Mouse (Mus musculus) spleen, adult 18-20 months (tissue): ENCODE measurements around the gene Aldh16a1.
"Not testable (repeated sequence)": the region's sequence is repeated elsewhere in the genome, so short reads cannot be mapped to it uniquely, and the experiment has no call there.

Experiments
- DNase-seq, 2 experiments: peaks; one replicate each; pipeline ENCODE4 v3.0.0; 2022; ENCODE audit warnings: mixed read lengths in 2 of 2

Gene Aldh16a1

DNA sequence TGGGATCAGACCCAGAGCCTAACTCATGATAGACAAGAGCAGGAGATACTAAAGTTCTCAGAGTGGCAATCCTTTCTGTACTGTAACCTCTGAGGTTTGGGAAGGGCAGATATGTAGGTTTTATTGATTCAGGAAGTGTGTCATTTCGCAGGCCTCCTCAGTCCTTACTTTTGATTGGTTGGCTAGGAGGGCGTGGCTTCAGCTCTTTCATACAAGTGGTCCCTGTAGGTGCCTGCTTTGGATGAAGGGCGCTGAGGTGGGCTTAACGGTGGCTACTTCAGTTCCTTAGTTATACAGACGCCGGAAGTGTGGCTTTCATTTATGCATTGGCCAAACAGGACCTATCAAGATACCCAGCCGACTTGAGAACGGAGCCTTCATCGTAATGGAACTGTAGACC, 1.2 kb upstream of the Aldh16a1 start:
- no peak for DNase-seq

DNA sequence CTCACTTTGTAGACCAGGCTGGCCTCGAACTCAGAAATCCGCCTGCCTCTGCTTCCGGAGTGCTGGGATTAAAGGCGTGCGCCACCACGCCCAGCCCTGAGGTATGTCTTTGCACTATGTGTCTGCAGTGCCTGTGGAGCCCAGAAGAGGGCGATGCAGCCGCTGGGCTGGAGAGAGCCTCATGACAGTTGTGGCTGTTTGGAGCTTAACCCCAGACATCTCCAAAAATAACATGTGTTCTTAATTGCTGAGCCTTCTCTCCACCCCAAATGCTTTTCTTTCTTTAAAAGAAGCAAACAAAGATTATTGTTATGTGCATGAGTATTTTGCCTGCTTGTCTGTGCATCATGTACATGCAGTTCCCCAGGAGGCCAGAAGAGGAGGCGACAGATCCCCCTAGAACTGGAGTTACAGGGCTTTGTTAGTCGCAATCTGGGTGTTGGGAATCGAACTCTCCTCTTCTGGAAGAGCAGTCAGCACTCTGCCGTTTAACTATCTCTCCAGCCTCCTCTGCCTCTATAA, 670 bp upstream of the Aldh16a1 start:
- DNase-seq: peak; percentile 29 to 38

DNA sequence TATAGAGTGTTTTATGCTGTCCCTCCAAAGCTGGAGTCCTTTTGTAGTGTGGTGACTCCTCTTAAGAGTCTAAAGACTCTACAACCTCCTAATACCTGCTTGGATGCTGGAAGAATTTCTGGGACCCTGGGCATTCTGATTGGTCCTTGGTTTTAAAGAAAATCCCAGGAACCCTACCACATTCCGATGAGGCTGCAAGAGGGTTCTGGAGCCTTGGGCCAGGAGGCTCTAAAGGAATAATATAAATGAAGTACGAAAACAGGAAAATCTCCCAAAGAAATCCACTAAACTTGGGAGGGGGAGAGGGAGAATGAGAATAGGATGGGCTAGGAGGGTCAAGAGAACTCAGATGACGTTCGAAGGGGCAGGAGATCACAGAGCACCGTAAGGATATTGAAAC, 798 bp downstream of the Aldh16a1 start:
- no peak for DNase-seq

DNA sequence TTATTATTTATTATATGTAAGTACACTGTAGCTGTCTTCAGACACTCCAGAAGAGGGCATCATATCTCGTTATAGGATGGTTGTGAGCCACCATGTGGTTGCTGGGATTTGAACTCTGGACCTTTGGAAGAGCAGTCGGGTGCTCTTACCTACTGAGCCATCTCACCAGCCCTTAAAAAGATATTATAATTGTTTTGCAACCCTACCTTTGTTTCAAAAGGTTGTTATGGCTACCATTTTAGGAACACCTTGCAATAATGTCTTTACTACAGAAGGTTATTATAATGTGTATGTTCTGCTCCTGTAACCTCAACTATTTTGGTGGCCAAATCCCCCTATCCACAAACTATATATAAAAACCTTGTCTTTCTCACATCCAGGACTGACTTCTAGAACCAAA, 1.3 kb downstream of the Aldh16a1 start:
- DNase-seq: not testable (repeated sequence)

DNA sequence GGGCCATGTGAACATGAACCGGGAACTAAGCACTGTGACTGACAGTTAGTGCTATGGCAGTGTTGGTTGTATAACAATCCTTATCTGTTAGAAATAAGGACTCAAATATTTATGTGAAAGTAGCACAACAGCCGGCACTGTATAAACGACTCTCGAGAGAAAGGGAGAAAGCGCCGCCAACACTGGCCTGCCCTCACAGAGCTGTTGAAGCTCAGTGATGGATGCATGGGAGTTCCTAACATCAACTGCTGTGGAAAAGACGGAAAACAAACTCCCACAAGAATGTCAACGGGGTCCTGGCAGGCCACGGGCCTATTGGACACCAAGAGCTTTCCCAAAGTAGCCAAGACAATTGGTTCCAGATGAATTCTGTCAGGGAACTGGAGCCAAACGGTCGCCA, 3.1 kb downstream of the Aldh16a1 start:
- DNase-seq: no peak

DNA sequence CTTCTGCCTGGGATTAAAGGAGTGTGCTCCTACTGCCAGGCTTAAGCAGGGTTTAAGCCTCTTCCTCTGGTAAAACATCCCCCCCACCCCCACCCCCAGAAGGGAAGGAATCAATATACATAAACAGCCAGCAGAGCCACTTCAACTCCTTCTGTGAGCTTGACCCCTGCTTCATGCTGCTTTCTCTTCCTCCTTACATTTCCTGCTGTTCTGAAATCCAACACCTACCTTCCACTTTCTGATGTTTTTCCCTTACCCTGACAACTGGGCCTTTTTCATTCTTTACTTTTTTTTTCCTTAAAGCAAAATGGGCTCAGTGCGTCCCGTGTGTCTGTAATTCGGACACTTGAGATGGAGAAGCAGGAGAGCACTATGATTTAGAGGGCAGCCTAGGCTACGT, 4.1 kb downstream of the Aldh16a1 start:
- DNase-seq: no peak

GRCm38 (mm10) chr7:45149545-45149944, 4.8 kb downstream of the Aldh16a1 start:
- DNase-seq: no peak

DNA sequence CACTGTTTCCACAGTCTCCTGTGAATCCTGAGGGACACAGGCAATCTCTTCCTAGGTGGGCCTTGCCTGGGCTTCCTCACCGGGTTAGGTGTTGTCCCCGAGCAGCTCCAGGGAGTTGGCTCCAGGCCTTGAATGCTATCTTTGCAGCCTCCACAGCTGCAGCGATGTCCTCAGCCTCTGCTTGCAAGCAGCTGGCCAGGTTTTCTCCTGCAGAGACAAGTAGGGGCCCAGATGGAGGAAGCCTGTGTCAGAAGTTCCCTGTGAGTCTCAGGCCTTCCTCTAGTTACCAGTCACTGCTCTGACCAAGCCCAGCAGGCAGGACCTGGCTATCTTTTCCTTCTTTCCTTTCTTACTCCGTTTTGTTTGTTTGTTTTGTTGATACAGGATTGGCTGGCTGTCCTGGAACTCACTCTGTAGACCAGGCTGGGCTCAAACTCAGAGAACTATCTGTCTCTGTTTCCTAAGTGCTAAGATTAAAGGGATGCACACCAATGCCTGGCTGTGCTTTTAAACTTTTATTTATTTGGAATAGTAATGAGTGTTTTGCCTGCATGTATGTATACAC, 5.8 kb downstream of the Aldh16a1 start:
- DNase-seq: no peak

- DNase-seq: no peak
Measured at GRCm38 (mm10) chr7:45147899-45148298, 6.5 kb downstream of the Aldh16a1 start.

DNA sequence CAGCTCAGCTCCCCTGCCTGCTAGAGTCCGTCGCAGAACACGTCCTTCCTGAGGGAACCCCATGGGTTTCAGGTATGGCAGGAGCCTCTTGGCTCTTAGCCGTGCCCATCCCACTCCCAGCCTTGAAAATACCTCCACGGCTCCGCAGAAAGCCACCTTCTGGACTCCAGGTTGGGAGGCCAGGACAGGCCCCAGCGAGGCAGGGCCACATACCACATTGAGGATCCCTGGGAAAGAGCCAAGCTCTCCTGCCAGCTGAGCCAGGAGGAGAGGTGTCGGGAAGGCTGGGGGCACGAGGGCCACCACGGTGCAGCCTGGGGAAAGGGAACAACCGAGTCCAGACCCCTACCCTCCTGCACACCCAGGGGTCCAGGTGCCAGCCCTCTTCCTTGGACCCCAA, 7.1 kb downstream of the Aldh16a1 start:
- DNase-seq: no peak

DNA sequence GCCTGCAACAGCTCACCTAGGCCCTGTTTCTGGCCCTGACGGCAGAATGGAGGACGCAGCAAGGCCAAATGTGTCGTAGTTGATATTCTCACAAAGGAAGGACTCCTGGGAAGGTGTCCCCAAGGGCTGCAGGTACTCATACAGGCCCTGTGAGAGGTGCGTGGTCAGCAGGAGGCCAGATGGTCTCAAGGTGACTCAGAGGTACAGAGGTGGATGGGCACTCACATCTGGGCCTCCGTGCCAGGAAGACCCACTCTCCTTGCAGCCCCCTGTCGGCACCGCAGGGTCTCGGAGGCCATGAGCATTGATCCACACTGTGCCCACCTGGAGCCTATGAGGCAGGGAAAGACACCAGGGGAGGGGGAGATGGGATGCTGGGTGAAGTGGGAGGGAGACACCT, 8.9 kb downstream of the Aldh16a1 start:
- no peak for DNase-seq

- DNase-seq: no peak
Measured at GRCm38 (mm10) chr7:45144368-45145174, 9.8 kb downstream of the Aldh16a1 start.

DNA sequence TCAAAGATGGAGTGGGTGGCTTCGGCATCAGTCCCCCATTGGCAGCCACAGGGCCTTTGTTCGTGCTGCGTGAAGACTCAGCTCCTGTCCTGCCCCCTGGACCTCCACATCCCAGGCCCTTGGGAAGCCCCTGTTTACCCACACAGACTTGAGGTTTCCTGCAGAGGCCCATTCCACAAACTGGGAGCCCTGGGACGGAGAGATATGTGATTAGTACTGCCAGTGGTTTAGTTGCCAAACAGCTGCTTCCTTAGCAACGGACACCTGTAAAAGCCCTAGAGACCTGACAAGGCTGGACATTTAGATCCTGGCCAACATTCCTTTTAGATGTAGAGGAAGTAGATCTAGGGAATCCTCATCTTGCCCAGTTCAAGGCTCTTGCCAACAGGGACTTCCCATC, 12.5 kb downstream of the Aldh16a1 start:
- no peak for DNase-seq

DNA sequence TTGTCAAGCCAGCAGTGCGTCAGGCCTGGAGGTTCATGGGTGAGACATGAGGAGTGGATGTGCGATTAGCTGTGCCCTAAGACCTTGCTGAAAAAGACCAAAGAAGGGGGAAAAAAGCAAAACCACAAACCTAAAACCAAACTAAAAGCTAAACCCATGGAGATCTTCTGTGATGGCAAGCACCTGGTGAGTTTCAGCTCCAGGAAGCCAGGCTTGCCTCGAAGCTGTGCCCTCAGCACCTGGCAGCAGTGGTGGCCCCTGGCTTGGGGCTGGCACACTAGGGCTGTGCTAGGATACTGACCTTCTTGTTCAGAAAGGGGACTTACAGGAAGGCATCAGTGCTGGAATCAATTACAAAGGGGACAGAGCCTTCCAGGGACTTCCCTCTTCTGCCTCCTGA, 13.1 kb downstream of the Aldh16a1 start:
- no peak for DNase-seq

DNA sequence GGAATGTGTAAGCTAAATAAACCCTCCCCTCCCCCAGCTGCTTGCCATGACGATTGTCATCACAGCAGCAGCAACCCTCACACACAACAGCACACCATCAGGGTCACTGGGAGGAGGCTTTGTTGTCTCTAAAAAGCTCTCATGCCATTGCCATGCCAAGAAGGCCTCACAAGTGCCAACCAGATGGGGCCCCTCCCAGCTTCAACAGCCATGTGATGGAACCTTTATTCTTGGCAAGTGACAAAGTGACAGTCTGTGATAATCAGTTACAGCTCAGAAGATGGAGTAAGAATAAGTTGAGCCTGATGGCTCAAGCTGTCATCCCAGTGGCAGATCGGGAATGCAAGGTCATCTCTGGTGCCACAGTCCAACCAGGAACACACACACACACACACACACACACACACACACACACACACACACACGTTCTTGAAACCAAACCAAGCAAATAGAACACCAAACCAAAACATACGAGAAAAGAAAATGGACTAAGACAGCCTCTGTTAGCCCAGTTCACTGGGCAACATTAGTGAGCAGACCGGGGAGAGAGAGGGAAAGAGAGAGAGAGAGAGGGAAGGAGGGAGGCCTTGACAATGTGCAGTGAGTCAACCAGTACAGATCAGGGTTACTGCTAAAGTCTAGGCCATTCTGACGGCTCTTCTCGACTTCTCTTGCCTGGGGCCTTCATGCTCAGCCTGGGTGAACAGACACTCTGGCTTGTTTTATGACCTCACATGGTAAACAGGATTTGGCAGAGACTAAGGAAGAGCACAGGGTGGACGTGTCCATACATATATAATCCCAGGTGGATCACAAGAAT, 14.3 kb downstream of the Aldh16a1 start:
- no peak for DNase-seq

DNA sequence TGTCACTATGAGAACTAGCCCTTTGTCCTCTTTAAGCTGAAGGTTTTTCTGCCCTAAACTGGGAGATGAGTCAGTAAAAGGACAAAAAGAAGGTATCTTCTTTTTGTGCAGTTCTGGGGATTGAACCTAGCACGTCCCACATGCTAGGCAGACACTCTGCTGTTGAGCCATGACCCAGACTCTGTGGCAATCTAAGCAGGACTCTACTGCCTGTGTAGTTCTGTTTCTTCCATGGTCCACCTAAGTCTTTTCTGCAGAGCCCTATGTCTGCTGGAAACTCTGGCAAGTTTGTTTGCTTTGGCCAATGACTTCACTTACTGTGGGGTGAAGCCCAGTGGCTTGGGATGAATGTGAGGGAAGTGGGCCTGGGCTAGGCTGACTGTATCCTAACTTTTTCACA, 16.0 kb downstream of the Aldh16a1 start:
- no peak for DNase-seq

- DNase-seq: no peak
Measured at GRCm38 (mm10) chr7:45137171-45138006, 17.0 kb downstream of the Aldh16a1 start.

- peak; percentile 82 to 91 for DNase-seq
Measured at GRCm38 (mm10) chr7:45135993-45136567, 18.3 kb downstream of the Aldh16a1 start, which contains the start of the genes Gm45713 and Flt3l. TSS of gene Gm45713 (minus strand) at chr7:45136231. TSS of gene Flt3l (minus strand) at chr7:45136432.

DNA sequence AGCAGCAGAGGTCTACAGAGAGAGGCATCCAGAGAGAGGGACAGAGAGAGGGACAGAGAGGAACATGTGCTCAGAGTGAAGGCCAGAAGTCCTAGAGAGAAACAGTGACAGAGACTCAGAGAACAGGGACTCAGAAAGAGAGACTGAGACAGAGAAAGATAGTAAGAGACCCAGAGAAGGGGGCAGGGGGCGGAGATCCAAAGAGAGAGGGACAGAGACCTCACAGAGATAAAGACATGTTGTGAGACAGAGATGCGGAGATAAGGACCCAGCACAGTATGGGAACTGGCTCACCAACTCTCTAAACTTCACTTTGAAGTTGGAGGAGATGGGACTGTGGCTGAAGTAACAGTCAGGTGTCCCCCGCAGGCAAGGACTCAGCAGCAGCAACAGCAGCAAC, 19.0 kb downstream of the Aldh16a1 start:
- DNase-seq: no peak

- no peak for DNase-seq
Measured at GRCm38 (mm10) chr7:45134544-45135026, 19.8 kb downstream of the Aldh16a1 start.

DNA sequence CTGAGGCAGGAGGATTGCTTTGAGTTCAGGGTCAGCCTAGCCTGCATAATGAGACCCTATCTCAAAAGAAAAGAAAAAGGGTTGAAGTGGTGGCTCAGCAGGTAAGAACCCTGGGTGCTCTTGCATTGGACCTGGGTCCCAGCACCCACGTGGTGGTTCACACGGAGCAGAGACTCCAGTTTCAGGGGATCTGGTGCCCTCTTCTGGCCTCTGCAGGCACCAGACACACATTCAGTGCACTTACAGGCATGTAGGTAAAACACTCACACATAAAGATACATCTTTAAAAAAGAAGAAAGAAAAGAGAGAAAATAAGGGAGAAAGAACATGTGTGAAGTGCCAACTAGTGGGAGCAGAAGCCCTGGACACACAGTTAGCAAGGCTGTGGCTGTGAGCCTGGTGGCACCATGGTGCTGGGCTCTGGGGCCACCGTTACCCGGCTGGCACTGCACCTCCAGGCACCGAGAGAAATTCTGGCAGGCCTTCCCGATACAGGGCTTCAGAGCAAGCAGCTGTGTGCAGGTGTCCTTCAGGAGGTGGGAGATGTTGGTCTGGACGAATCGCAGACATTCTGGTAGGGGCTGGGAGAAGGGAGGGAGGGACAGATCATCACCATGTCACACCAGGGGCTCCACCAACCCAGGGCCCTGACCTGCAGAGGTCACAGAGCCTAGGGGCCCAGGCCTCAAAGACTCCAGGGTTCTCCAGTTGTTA, 20.8 kb downstream of the Aldh16a1 start:
- DNase-seq: no peak
